Mouse (Mus musculus) layer of hippocampus, postnatal 10 days (tissue): ENCODE measurements around the gene Trp53tg5. TPM values are rescaled to one million over a fixed set of nuclear protein-coding genes. Genes with fewer than 3 reads are reported as not detected.

ENCODE experiments used
- DNase-seq, 2 experiments: peaks; one replicate each; pipeline ENCODE4 v3.0.0; 2021; ENCODE audit warnings: low spot score in 2 of 2
- total RNA-seq, 2 experiments: library from RNA; stranded (reverse); gene quantifications; 2 replicates each; pipeline ENCODE4 v1.2.3; 2021

Trp53tg5 gene
- total RNA-seq, 2 experiments from 2014 or later: not detected

DNA sequence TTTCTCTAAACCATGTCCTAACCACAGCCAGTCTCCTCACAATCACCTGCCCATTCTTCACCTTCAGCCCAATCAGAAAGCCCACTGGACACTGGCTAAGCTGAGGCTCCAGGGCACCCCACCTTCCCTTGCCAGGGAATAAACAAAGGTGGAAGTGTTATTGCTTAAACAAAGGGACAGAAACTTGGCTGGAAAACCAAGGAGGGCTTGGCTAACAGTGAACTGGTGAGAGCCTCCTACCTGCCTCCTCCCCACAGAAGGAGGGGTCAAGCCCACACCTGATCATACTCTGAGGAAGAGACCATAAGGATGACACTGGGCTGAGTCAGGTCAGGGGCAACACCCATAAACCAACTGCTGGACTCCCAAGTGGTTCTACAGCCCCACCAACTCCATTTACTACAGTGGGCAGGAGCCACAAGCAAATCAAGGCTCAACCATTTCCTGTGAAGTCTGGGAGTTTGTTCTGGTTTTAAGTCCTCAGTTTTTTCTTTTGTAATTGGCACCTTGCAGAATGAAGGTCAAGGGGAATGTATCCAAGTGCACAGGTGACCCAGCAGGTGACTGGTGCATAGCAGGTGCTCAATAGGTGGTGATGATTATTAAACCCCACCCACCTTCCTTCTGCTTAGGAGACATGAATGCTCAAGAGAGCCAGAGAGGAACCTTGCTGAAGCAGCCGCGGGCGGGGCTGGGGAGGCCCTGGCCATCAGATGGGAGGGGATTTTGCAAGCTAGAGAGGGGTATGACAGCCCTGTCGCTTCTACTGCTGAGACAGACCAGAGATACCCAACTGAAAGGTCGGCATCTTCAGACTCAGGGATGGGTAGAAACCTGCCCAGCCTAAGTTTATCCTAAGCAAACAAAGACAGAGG lies 38.1 kb downstream of the Trp53tg5 start:
- no peak for DNase-seq

DNA sequence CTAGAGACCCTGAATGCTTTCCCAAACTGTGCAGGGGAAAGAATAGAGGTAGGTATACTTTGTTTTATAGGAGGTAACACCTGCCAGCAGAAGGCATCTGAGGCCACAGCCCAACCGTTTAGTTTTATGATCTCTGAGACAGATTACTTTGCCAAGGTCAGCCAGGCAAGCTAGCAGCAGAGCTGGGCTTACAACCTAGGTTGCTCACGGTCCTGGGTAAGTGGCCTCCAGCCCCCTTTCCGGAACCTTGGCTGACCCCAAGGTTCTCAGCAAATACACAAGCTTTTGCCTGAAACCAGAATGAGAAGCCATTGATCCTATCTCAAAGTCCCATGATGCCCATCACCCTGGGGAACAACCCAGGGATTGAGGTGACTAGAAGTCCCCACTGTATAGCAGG lies 38.8 kb downstream of the Trp53tg5 start:
- no peak for DNase-seq

DNA sequence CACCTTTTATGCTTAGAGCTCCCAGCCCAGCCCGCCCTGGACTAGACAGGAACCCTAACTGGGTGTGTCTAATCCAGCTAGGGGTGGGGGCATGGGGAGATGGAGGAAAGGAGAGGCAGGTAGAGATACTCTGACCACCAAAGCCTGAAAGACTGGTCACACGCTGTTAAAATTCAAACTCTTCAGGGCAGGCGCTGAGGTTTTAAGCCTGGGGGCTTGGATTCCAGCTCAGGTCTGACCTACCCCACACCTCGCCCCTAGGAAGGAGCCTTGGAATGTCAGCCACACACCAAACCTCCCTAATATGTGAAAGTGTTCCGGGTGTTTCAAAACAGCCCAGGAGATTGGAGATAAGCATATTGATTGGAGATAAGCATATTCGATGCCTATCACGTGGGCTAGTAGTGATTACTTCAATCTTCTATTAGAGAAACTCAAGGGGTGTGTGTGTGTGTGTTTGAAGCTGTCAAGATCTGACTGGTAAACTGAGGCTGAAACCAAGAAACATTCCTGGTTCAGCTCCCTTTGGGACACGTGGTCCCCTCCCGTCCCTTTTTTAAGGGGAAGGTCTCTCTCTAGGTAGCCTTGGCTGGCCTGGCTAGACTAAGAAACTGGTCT lies 40.1 kb downstream of the Trp53tg5 start:
- no peak for DNase-seq

DNA sequence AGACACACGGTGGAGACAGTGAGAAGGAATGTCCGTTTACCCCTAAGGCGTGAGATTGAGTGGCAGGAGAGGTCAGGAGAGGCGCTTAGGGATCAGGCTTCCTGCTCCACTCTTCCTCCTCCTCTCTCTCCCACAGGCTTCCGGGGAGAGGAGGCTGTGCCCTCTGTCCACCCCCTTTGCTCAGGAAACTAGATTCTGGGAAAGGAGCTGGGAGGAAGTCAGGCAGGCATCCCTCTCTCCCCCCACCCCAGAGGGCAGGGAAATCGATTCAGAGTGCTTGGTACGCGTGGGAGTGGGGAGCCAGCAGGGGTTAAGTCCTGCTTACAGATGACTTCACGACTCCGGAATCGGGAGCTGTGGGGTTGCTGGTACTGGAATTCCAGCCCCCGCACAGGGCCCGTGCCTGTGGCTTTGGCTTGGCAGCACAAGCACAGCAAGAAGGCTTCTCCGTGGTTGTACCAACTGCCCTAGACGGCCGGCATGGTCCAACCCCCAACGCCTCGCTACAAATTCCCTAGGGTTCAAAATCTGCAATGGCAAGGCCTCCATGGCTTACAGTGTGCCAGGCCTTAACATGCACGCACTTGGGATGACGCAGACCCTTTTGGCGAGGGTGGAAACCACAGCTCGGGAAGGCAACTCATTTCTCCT lies 40.9 kb downstream of the Trp53tg5 start:
- DNase-seq: no peak

DNA sequence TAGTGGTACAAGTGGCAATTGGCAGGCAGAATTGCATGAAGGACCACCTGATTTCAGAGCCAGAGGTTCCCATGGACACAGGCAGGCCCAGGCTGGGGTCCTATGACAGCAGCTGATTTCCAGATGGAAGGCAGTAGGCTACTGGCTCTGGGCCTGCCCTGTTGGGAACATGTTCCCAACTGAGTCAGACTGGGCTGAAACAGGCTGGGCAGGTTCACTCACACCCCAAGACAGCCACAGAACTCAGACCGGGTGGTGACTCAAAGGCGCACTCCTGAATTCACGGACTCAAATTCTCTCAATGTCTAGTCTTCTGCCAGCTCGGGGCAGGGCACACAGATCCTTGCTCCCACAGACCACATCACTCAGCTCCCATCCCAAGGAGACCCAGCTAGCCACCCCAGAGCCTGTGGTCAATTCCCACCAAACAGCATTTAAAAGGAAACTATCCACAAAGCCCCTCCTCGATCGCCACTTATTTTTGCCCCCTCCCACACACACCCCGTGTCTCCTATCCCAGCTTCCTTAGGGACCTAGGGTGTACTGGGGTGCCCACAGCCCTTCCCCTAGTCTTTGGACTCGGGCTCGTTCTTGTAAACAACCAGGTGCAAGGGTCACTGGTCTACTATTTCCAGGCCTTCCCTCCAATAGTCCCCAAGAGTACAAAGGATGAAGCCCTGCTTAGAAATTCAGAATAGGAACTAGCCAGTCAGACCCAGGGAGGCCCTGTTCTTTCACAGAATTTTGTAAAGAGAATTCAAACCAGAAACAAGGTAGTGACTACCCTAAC lies 41.7 kb downstream of the Trp53tg5 start:
- DNase-seq: no peak

DNA sequence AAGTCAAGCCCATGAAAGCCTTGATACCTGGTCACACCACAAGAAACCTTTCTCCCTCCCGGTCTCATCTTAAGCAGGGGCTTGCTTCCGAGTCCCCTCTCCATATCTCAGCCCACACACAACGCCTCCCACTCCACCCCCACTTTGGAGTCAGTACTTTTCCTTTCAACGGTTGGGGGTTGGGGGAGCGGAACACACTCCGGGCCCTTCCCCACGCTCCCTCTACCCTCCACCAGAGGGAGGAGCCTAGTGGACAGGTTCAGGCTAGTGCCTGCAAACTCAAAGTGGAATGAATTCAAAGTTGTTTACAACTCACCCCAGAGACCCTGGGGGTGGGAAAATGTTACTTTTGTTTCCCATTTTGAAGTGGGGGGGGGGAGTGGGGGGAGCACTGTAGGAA lies 42.8 kb downstream of the Trp53tg5 start:
- DNase-seq: no peak

DNA sequence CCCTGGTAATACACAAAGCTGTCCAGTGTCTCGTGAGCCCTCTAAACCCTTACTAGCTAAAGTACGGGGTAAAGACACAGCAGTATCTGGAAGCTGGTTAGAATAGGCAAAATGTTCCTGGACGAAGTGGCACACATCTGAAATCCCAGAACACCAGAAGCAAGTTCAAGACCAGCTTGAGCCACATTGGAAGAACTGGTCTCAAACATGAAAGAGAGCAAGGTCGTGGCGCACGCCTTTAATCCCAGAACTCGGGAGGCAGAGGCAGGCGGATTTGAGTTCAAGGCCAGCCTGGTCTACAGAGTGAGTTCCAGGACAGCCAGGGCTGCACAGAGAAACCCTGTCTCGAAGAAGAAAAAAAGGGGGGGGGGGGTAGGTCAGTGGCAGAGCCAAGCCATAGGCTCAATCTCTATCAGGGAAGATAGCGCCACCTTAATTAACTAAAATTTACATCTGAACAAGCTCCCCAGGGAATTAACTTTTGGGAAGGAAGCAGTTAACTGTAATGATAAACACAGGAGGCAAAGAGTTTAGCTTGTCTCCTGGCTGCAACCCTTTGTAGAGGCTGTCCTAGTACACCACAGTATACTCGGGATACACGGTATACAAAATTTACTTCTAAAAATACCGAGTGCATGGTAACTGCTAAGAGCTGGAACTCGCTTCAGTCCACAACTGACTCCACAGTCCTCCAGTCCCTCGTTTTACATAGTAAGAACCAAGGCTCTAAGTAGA lies 43.5 kb downstream of the Trp53tg5 start:
- no peak for DNase-seq

DNA sequence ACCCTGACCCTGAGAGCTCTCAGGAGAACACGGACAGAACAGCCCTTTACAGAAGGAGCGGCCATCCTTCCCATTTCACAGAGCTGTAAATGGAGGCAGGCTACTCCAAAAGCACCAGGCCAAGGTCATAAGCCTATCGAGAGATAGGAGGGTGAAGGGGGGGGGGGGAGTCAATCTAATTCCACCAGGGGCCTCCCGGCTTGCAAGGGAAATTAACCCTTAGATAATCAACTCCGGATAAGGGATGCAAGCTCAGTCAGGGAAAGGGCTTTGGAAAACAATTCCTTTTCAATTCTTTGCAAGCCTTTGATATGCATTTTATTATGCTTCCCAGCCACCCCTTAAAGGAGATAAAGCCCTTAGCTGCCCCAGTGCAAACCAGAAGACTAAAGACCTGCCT lies 45.1 kb downstream of the Trp53tg5 start:
- DNase-seq: no peak

DNA sequence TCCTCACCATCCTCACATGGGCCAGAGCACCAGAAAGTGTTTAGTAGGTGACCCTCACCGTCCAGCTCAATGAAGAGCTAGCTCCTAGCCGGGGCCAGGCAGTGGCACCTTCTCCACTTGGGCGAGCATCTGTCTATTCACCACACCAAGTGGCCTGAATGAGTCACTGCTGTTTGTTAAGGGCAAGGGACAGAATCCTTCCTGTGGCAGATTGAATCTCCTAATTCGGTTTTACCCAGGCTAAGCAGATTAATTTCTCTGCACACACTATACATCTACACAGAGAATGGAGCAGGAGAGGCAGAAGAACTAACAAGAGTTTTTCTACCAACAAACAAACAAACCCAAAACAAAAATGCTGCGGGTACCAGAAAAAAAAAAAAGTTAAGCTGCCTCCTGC lies 46.6 kb downstream of the Trp53tg5 start:
- no peak for DNase-seq

DNA sequence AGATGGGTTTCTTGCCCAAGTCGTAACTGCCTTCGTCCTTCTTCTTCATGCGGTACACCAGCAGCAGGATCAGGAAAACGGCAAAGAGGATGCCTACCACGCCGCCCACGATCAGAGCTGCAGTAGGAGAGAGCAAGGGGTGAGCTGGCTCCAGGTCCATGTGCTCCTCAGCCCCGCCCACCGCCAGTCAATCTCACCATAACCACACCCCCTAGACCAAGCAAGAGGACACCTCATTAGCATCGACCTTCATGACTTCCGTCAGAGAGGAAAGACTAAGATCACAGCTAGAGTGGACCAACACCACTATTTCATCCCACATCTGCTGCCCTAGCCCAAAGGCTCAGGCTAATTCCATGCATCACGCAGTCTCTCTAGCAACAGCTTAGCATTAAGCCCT lies 47.4 kb downstream of the Trp53tg5 start:
- DNase-seq: no peak

DNA sequence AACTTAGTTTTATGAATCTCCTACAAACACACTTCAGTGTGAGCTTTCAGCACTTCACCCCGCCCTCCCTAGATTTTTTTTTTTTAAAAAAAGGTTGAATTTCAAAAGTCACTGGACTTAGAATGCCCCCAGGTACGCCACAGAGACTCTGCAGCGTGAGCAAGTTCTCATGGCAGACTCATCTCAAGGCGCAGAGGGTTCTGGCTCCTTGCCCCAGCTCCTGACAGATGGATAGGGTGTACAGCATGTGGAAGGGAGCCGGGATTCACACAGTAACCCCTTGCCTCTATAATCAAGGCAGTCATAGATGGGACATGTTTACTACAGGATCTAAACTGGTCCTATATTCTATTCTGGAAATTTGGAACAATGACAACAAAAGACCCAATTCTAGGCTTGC lies 48.1 kb downstream of the Trp53tg5 start:
- DNase-seq: no peak

DNA sequence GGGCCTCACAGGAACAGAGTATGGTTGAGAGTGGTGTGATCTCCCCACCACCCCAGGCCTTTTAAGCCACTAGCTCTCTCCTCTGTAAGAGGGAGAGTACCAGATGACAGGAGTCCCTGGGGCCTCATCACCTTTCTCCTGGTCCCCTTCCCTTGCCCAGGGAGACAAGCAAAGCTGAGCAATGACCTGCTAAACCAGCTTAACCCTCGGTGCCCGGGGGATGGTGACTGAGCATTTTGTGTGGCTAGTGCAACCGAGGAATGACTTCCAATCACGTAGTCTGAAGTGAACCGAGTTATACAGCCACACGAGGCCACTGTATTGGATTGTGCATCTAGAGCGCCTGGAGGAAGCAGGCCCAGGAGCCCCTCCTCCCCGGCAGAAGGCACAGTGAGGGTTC lies 49.1 kb downstream of the Trp53tg5 start:
- DNase-seq: no peak

DNA sequence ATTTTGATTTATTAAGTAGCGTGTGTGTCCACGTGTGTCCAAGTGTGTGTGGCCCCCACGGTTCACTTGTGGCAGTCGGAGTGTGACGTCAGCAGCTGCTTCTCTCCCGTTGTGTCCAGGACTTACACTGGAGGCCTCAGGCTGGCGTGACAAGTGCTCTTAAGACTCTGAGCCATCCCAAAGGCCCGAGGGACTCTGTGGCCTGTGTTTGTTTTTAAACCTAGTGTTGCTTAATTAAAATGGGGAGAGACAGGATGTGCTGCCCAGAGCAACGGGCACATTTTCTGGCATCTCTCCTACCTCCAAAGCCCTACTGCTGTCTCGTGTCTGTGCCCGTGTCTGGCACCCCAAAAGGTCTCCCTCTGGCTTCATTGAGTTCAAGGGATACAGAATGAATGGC lies 50.1 kb downstream of the Trp53tg5 start:
- DNase-seq: no peak

DNA sequence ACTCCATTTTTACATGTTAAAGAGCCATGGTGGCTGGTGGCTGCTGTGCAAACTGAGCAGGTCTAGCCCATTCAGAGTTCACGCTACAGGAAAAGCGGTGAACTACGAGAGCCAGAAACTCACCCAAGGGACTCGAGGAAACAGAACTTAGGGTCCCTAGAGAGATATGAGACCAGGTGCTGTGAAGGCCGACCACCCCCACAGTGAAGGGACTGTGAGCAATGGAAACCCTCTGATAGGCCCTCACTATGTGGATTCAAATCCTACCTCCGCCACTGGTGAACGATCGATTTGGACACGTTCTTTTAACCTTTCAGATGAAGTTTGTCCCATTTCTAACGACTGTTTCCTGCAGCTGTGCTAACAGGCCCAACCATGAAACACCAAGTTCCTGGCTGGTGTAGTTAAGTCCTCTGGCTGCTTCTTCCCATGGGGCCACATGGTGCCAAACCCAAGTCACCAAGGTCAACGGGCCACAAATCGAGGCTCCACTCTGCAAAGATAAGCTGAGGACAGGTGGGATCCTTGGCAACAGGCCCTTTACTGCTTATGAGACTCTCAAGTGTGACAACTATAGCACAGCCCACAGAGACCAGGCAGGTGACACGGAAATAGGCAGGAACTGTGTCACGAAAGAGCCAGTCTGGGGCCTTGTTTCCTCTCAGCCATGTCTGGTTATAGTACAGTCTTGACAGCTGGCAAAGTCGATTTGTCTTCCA lies 50.7 kb downstream of the Trp53tg5 start:
- DNase-seq: no peak

DNA sequence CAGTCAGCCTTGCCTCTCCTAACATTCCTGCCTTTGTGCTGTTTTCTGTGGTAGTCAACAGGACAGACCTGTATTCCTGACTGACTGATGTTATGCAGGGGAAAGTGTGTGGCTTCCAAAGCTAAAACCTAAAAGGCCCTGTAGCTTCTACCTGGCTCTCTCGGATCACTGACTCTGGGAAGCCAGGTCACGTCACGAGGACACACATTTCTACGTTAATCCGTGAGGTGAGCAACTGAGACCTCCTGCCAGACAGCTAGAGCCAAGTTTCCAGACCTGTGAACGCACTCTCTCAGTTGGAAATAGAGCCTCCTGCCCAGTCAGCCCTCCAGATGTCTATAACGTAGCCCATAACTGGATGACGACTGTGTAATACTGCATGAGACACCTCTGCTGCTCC lies 51.5 kb downstream of the Trp53tg5 start:
- no peak for DNase-seq

DNA sequence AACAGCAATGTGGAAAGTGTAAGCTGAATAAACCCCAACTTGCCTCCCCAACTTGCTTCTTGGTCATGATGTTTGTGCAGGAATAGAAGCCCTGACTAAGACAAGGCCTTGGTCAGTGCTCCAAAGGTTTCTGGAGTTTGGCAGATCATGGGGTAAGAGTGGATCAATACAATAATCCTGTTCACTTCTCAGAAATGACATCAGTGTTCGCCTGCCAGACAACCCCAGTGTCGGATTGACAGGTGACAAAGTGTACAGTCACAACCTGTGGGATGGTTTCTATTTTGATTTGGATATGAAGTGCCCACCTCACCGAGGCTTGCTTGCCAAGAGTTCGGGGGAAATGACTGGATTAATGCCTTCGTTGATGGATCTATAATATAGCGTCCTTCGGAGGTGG lies 52.2 kb downstream of the Trp53tg5 start:
- no peak for DNase-seq
